Mouse (Mus musculus) heart, postnatal 0 days (tissue): Measurements from ENCODE around the gene Gm20594. TPM values are rescaled to one million over a fixed set of nuclear protein-coding genes. Genes with fewer than 3 reads are reported as not detected.

Experiments used
- ATAC-seq: fragments of 200-750 bp; cut with Nextera tagmentation; 2 replicates; pipeline ENCODE4 v1.8.0; 2017; ENCODE audit warnings: low read depth, moderate number of reproducible peaks, moderate library complexity; ENCODE audit not compliant: insufficient read depth
- DNase-seq: peaks from one replicate; pipeline ENCODE4 v3.0.0-alpha.2; 2016; ENCODE audit warnings: low spot score
- H3K27ac ChIP-seq: fragments of 300-500 bp; sonication (generic); 2 replicates; pipeline ENCODE4 v1.5.1; 2014; ENCODE audit warnings: low read depth, mild to moderate bottlenecking
- H3K27me3 ChIP-seq: fragments of 300-500 bp; sonication (generic); 2 replicates; pipeline ENCODE4 v1.6.1; 2014; ENCODE audit warnings: low read length, mixed read lengths; ENCODE audit not compliant: control insufficient read depth, insufficient read depth
- H3K36me3 ChIP-seq: fragments of 300-500 bp; sonication (generic); replicated peaks from 2 replicates; pipeline ENCODE4 v1.6.1; 2014; ENCODE audit warnings: low read length, mixed read lengths; ENCODE audit not compliant: control insufficient read depth, insufficient read depth
- H3K4me1 ChIP-seq: fragments of 300-500 bp; sonication (generic); 2 replicates; pipeline ENCODE4 v1.6.1; 2014; ENCODE audit warnings: antibody characterized with exemption; ENCODE audit not compliant: control insufficient read depth, insufficient read depth
- H3K4me2 ChIP-seq: fragments of 300-500 bp; sonication (generic); 2 replicates; pipeline ENCODE4 v1.6.1; 2014; ENCODE audit warnings: low read depth, mild to moderate bottlenecking, low read length, moderate library complexity
- H3K4me3 ChIP-seq: fragments of 300-500 bp; sonication (generic); 2 replicates; pipeline ENCODE4 v1.5.1; 2014; ENCODE audit warnings: low read depth, low read length
- H3K9ac ChIP-seq: fragments of 300-500 bp; sonication (generic); replicated peaks from 2 replicates; pipeline ENCODE4 v1.6.1; 2014; ENCODE audit warnings: low read depth, low read length, mixed read lengths
- H3K9me3 ChIP-seq: fragments of 300-500 bp; sonication (generic); replicated peaks from 2 replicates; pipeline ENCODE4 v1.6.1; 2016; ENCODE audit warnings: low read length; ENCODE audit not compliant: control insufficient read depth
- CTCF ChIP-seq: IDR thresholded peaks from 2 replicates; pipeline ENCODE4 v1.5.1; 2016; ENCODE audit warnings: antibody characterized with exemption, control low read depth, low read depth
- EP300 ChIP-seq: IDR thresholded peaks from 2 replicates; pipeline ENCODE4 v1.6.1; 2016; ENCODE audit warnings: antibody characterized with exemption, low read depth
- WGBS: fragments of 180-500 bp; shearing (Covaris S2); extraction: QIAGEN DNeasy Blood & Tissue Kit; methylation state at CpG from one replicate; pipeline ENCODE4 v1.1.7; 2014; 5-methylcytosine and 5-hydroxymethylcytosine counted together
- polyA plus RNA-seq: library from polyadenylated mRNA; unstranded; fragments of >200 nt; fragmentation: Nextera tagmentation; extraction: Ambion mirVana; gene quantifications from 2 replicates; pipeline ENCODE4 v1.2.1, GENCODE M21; 2015
- total RNA-seq: library from RNA; depleted of rRNA; stranded (reverse); fragments of >200 nt; gene quantifications from 2 replicates; pipeline ENCODE4 v1.2.3, GENCODE M21; 2014; ENCODE audit warnings: low replicate concordance; rRNA removed

The Gm20594 gene
- total RNA-seq (not detected in 2 replicates), polyA plus RNA-seq (not detected in 2 replicates)

DNA sequence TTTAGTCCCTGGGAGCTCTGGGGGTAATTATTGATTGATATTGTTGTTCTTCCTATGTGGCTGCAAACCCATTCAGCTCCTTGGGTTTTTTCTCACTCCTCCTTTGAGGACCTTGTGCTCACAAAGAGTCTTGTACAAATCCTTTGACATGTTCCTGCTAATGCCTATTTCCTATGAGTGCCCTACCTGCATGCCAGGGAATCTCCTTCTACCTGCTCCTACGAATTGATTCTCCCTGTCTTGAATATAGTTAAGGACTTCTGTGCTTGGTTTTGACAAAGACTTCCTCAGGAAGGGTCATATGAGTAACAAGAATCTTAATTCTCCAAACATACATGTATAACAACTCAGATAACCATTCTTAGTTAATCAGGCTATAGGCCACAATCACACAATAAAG is at the start of gene Gm20594:
TSS of gene Gm20594 (plus strand) at position 301 of the 400 bp plus-strand sequence.
- TF ChIP-seq EP300 (no peak), CTCF (no peak)
- Histone ChIP-seq H3K9me3 (no peaks in the 10 kb centered on the region), H3K4me1 (no peaks in the 10 kb centered on the region), H3K4me3 (no peak within 1 kb of the TSS), H3K9ac (no peak within 1 kb of the TSS), H3K27me3 (no peaks in the 10 kb centered on the region), H3K4me2 (no peak within 1 kb of the TSS), H3K36me3 (no peaks in the 10 kb centered on the region), H3K27ac (no peak within 1 kb of the TSS)
- DNase-seq (no peak), ATAC-seq (no peak)
- 50% methylated on average over 1 of the region's 1 CpGs for WGBS

DNA sequence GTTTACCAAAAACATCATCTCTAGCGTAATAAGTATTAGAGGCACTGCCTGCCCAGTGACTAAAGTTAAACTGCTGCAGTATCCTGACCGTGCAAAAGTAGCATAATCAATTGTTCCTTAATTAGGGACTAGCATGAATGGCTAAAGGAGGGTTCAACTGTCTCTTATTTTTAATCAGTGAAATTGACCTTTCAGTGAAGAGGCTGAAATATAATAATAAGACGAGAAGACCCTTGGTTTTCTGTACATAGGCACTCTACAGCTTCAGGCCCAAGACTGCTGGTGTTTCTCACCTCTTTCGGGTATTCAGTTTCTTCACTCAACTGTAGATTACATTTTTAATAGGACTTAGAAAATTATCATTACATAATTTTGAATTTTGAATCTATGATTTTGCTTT is 398 bp downstream of the Gm20594 start:
- no peak overlapping the region for H3K27ac ChIP-seq
- no peaks in the 10 kb centered on the region for H3K9me3 ChIP-seq
- H3K4me3 ChIP-seq = no peak overlapping the region
- H3K4me1 ChIP-seq = no peaks in the 10 kb centered on the region
- H3K27me3 ChIP-seq = no peaks in the 10 kb centered on the region
- no peaks in the 10 kb centered on the region for H3K36me3 ChIP-seq
- peak; percentile 99 for ATAC-seq
- 68% methylated on average over 4 of the region's 4 CpGs for WGBS
- TF ChIP-seq EP300 (no peak), CTCF (no peak)
- no peak for DNase-seq
- H3K9ac ChIP-seq = no peak overlapping the region
- no peak overlapping the region for H3K4me2 ChIP-seq

DNA sequence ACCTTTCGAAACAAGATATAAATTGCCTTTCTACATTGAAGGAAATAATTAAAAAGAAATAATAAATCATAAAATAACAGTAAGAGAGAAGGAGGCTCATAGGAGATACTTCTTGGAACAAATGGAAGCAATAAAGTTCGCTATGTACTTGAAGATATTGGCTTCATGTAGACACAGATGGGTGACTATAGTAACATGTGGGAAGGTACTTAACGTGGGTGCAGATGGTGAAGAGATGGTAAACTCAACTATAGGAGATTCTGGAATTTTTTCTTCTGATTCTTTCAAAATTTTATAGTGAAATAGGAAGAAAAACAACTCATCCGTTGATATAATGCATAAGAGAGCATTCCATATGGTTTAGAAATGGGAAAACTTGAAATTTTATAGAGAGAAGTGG is 16.1 kb downstream of the Gm20594 start:
- WGBS = 73% methylated on average over 4 of the region's 4 CpGs
- DNase-seq (no peak), ATAC-seq (no peak)
- Histone ChIP-seq H3K4me1 (no peaks in the 10 kb centered on the region), H3K4me3 (no peak overlapping the region), H3K9ac (no peak overlapping the region), H3K9me3 (no peaks in the 10 kb centered on the region), H3K27ac (no peak overlapping the region), H3K4me2 (no peak overlapping the region), H3K36me3 (no peaks in the 10 kb centered on the region), H3K27me3 (no peaks in the 10 kb centered on the region)
- TF ChIP-seq CTCF (no peak), EP300 (no peak)

GRCm38 (mm10) chr6:79846829-79847228 is 29.1 kb downstream of the Gm20594 start:
- Histone ChIP-seq H3K36me3 (no peaks in the 10 kb centered on the region), H3K27me3 (no peaks in the 10 kb centered on the region), H3K9ac (no peak overlapping the region), H3K4me2 (no peak overlapping the region), H3K27ac (no peak overlapping the region), H3K4me3 (no peak overlapping the region), H3K9me3 (no peaks in the 10 kb centered on the region), H3K4me1 (no peaks in the 10 kb centered on the region)
- WGBS = 81% methylated on average over 1 of the region's 1 CpGs
- ATAC-seq (no peak), DNase-seq (no peak)
- TF ChIP-seq CTCF (no peak), EP300 (no peak)

Other genes starting within 250 kb of the Gm20594 start
- gene Lrrtm4, start 201.0 kb downstream of the Gm20594 start, total RNA-seq = 0.27 TPM in 1 of 2 replicates, not detected in the other
- 0.04 and 0.10 TPM in 2 replicates for gene Lrrtm4, start 201.0 kb downstream of the Gm20594 start, polyA plus RNA-seq